7 mouse cellular contexts compared by ENCODE assay signal in genomic region chr5:64805873-64806505, GRCm38 (mm10). TPM values are rescaled to one million over a fixed set of nuclear protein-coding genes. Genes with fewer than 3 reads are reported as not detected.
DNase-seq lines count a peak whose midpoint lies in the region; ATAC-seq and TF ChIP-seq lines count a peak whose summit lies in the region.

No protein-coding gene starts in this region.

- peak overlapping the region; percentile 93 for H3K4me3 ChIP-seq in E14TG2a.4 (replicated peaks; ENCODE audit: low read length)
- H3K4me3 ChIP-seq in forebrain, embryonic 12.5 days (replicated peaks), result peak overlapping the region; percentile 85
- peak overlapping the region; percentile 95 for H3K4me3 ChIP-seq in hindbrain, embryonic 10.5 days
- H3K4me3 ChIP-seq in limb, embryonic 12.5 days (replicated peaks), result peak overlapping the region; percentile 78
- peak overlapping the region; percentile 78 for H3K4me3 ChIP-seq in midbrain, embryonic 13.5 days (replicated peaks)

- H3K4me1 ChIP-seq in E14TG2a.4 (replicated peaks; ENCODE audit: low read depth, low read length), result peaks cover 71% of the 10 kb centered on the region
- H3K4me1 ChIP-seq in forebrain, embryonic 12.5 days, result peaks cover 57% of the 10 kb centered on the region
- peaks cover 83% of the 10 kb centered on the region for H3K4me1 ChIP-seq in hindbrain, embryonic 10.5 days (replicated peaks)
- peaks cover 56% of the 10 kb centered on the region for H3K4me1 ChIP-seq in limb, embryonic 12.5 days (replicated peaks)
- peaks cover 55% of the 10 kb centered on the region for H3K4me1 ChIP-seq in midbrain, embryonic 13.5 days (replicated peaks)

- peak overlapping the region; percentile 68 for H3K4me2 ChIP-seq in forebrain, embryonic 12.5 days
- H3K4me2 ChIP-seq in limb, embryonic 12.5 days, result peak overlapping the region; percentile 65
- H3K4me2 ChIP-seq in midbrain, embryonic 13.5 days (replicated peaks), result peak overlapping the region; percentile 56

- peak overlapping the region; percentile 48 for H3K9ac ChIP-seq in forebrain, embryonic 12.5 days
- H3K9ac ChIP-seq in limb, embryonic 12.5 days (replicated peaks), result peak overlapping the region; percentile 50
- H3K9ac ChIP-seq in midbrain, embryonic 13.5 days (replicated peaks), result peak overlapping the region; percentile 34

- H3K36me3 ChIP-seq in E14TG2a.4 (ENCODE audit: insufficient read depth, low read length), result peaks cover 39% of the 10 kb centered on the region
- H3K36me3 ChIP-seq in forebrain, embryonic 12.5 days (replicated peaks), result no peaks in the 10 kb centered on the region; the same call in 1 of the 2 replicates
- peaks cover 20% of the 10 kb centered on the region for H3K36me3 ChIP-seq in hindbrain, embryonic 10.5 days
- 0 out of 2 replicates have a peak, but pooled peaks cover 3% of the 10 kb centered on the region for H3K36me3 ChIP-seq in limb, embryonic 12.5 days
- H3K36me3 ChIP-seq in midbrain, embryonic 13.5 days, result no peaks in the 10 kb centered on the region

- 1% methylated on average over 7 of the region's 7 CpGs for WGBS in forebrain, embryonic 12.5 days
- 0% methylated on average over 7 of the region's 7 CpGs for WGBS in hindbrain, embryonic 10.5 days
- WGBS in limb, embryonic 12.5 days, result under 1% methylated on average over 7 of the region's 7 CpGs
- WGBS in midbrain, embryonic 13.5 days, result 3% methylated on average over 7 of the region's 7 CpGs

- TF ChIP-seq CTCF in E14TG2a.4 (conservative IDR thresholded peaks at IDR 0.05; ENCODE audit: low read length), result no peak

- ATAC-seq in forebrain, embryonic 12.5 days (ENCODE audit: low FRiP score), result 0 out of 2 replicates have a peak, but pooled peaks have one; percentile 7
- no peak for ATAC-seq in limb, embryonic 12.5 days (ENCODE audit: insufficient number of reproducible peaks, insufficient read depth, low FRiP score, low TSS enrichment, low read depth)
- ATAC-seq in midbrain, embryonic 13.5 days, result no peak

- no peaks in the 10 kb centered on the region for H3K9me3 ChIP-seq in E14TG2a.4 (ENCODE audit: low read length)
- H3K9me3 ChIP-seq in forebrain, embryonic 12.5 days, result no peaks in the 10 kb centered on the region
- 0 out of 2 replicates have a peak, but pooled peaks cover 2% of the 10 kb centered on the region for H3K9me3 ChIP-seq in hindbrain, embryonic 10.5 days
- H3K9me3 ChIP-seq in limb, embryonic 12.5 days, result 0 out of 2 replicates have a peak, but pooled peaks cover 3% of the 10 kb centered on the region
- H3K9me3 ChIP-seq in midbrain, embryonic 13.5 days, result no peaks in the 10 kb centered on the region

- peak; percentile 89 for DNase-seq in adipocyte (ENCODE audit: low spot score)
- peak; percentile 80 for DNase-seq in hindbrain, embryonic 10.5 days (ENCODE audit: low spot score)
- DNase-seq in thymus, postnatal 0 days (ENCODE audit: low spot score), result peak; percentile 81

- H3K27ac ChIP-seq in forebrain, embryonic 12.5 days, result peak overlapping the region; percentile 88
- peak overlapping the region; percentile 100 for H3K27ac ChIP-seq in hindbrain, embryonic 10.5 days
- H3K27ac ChIP-seq in limb, embryonic 12.5 days, result peak overlapping the region; percentile 90
- H3K27ac ChIP-seq in midbrain, embryonic 13.5 days, result peak overlapping the region; percentile 78

- no peaks in the 10 kb centered on the region for H3K27me3 ChIP-seq in E14TG2a.4 (ENCODE audit: insufficient read depth, low read length)
- no peaks in the 10 kb centered on the region for H3K27me3 ChIP-seq in forebrain, embryonic 12.5 days
- H3K27me3 ChIP-seq in hindbrain, embryonic 10.5 days (ENCODE audit: insufficient read depth, poor library complexity, severe bottlenecking), result no peaks in the 10 kb centered on the region; the same call in 1 of the 2 replicates
- no peaks in the 10 kb centered on the region for H3K27me3 ChIP-seq in limb, embryonic 12.5 days
- H3K27me3 ChIP-seq in midbrain, embryonic 13.5 days, result no peaks in the 10 kb centered on the region

RNA-seq across cellular contexts. Expression of gene Klf3, which starts 2.8 kb away (rescaled TPM):
- 32.5 and 33.6 TPM in 2 replicates for polyA plus RNA-seq in forebrain, embryonic 12.5 days (2016; fragmentation: Nextera tagmentation; extraction: Ambion mirVana)
- polyA plus RNA-seq in hindbrain, embryonic 10.5 days (2016; fragmentation: Nextera tagmentation; extraction: Ambion mirVana), result 57.1 and 58.7 TPM in 2 replicates
- 37.2 and 37.8 TPM in 2 replicates for polyA plus RNA-seq in limb, embryonic 12.5 days (2016; fragmentation: Nextera tagmentation; extraction: Ambion mirVana)
- 19.2 and 26.0 TPM in 2 replicates for polyA plus RNA-seq in midbrain, embryonic 13.5 days (2015; fragmentation: Nextera tagmentation; extraction: Ambion mirVana)
- 81.6 and 112 TPM in 2 replicates for polyA plus RNA-seq in thymus, postnatal 0 days (2015; fragmentation: Nextera tagmentation; extraction: Ambion mirVana)
